Mouse (Mus musculus) left cerebral cortex, adult 9 months (tissue): Measurements from ENCODE around the gene Bcl9l.

Source experiments
- DNase-seq, 2 experiments: peaks; one replicate each; pipeline ENCODE4 v3.0.0; 2022; ENCODE audit warnings: low spot score in 2 of 2

Bcl9l gene

DNA sequence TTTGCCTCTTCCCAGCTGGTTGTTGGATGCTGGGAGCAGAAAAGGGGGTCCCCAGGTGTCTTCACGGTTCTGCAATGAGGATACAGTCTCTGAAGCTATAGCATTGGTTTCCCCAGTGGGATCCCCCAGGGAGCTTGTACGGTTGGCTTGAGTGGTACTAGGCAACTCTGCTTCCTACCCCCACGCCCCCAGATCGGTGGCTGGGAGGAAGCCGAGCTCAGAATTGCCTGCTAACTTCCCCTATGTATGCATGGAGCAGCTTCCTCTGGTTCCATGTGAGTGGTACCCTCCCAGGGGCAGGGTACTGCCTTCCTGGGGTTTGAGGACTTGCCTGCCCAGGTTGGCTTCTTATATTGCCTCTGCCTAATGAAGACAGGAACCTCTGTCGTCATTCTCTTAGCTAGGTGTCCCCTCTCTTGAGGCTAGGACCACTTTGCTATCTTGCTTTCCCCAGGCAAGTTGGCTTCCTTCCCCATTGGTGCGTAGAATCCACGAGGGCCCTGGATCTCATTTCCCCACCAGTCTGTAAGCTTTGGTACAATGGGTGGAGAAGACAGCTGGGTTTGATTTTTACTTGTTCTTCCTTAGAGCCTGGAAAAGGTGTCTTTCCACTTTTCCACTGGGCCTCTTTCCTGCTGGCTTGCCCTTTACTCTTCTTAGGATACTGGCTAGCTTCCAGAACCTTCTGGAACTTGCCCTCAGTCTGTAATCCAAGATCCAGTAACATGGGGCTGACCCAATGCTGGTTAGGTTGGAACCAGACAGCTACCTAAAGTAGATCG, 29.5 kb downstream of the Bcl9l start:
- DNase-seq = no peak

DNA sequence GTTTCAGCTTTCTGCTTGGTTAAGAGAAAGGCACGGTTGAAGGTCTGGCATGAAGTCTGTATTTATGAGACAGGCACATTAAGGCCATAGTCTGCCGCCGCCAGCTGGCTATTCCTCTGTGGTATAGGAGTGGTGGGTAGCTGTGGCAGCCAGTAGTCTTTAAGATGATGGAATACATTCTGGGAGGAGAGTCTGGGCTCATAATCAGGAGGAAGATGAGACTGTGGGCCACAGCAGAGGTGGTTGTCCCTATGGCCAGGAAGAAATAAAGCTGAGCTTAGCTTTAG, 30.0 kb downstream of the Bcl9l start:
- no peak for DNase-seq

DNA sequence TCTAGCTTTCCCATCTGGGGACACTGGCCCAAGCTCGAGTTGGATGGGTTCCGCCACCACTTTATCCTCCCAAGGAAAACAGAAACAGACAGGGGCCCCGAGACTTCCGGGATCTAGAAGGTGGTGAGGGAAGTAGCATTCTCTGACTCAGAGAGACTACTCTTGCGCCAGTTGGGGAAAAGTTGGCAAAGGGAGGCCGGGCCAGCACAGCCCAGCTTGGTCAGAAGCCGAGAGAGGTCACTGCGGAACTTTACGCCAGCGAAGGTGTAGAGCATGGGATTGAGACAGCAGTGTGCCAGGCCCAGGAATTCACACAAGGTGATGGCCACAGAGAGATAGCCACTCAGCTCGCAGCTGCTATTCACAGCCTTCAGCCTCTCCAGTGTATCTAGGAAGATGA, 30.5 kb downstream of the Bcl9l start:
- DNase-seq = no peak

DNA sequence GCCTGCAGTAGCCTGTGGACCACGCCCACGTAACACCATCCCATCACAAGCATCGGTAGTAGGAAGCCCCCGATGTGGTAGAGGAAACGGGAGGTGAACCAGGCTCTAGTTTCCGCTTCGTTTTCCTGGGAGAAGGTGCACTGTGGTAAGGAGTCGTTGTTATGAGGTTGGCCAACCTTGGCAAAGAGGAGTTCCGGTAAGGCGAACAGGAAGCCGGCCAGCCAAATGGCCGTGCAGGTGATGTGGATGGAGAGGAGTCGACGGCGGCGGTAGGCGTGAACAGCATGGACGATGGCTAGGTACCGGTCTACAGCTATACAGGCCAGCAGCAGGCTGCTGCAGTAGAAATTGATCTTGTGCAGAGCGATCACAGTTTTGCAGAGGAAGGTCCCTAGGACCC, 31.0 kb downstream of the Bcl9l start:
- no peak for DNase-seq

DNA sequence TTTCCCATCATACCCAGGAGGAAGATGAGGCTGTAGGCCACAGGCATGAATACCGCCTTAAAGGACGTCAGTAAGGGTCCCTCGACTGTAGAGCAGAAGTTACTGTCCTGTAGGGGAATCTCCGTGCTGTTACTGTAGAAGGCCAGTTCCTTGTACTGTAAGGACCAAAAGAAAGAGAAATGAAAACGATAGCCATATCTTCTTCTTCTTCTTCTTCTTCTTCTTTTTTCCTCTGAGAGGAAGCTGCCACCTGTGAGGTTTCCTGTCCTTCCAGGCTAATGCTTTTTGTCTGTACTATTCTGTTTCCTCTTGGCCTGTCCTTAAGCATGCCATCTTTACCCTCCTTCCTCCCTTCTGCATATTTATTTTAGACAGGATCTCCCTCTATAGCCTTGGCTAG, 31.5 kb downstream of the Bcl9l start:
- DNase-seq = no peak

DNA sequence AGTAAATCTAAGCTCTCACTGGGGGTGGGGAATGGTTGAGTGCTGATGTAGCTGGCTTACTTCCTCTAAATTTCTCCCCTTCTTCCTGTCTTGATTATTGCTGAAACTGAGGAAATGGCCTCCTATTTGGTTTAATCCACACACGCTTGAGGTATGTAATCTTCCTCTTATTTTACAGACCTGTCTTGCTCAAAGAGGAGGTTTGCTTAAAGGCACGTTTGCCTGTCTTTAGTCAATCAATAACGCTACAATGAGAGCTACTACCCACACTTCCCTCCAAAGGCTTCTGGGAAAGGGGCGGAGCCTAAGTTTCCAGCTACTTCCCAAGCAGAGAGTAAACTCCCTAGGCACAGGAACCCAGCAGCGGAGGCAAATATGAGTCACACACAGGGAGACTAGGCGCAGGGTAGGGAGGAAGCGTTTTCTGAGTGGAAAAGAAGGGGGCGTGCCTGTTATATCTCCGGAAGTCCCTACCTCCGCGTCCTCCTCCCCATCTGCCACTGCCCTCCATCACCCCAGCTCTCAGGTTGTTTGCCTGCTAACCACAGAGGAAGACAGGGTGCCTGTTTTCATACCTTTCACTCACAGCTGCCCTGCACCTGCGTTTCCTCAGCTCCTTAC, 32.6 kb downstream of the Bcl9l start:
- no peak for DNase-seq

DNA sequence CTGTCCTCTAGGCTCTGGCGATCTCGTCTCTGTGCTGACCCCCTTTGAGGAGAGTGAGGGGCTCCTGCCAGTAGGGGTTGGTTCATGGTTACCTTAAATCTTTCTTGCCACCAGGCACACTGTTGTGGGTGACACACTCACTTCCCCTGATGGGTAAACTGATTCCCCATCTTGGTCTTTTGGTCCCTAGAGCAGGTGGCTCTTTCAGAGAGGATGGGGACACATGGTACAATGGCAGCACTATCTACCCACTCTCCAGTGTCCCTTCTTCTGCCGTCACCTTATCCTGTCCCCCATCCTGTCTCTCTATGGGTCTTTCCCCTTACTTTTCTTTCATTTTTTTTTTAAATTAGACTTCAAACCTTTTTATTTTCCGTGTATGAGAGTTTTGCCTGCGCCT, 33.3 kb downstream of the Bcl9l start:
- DNase-seq = no peak

DNA sequence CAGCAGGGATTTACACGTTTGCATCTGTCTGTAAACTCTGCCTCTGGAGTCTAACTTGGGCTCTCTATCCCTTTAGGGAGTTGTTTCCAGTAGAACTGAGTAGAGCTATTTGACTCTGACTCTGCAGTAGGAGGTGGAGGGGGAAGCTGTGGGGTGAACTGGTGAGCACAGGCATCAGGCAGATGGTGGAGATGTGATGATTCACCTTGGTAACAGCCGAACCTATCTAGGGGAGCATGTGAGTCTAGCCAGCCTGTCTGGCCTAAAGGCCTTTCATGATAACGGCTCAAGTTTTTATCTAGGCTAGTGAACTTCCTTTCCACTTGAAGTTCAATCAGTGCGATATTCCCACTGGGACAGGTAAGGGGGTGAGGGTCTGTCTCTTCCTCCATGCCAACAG, 34.7 kb downstream of the Bcl9l start:
- peak in 1 of 2 experiments; percentile 25 for DNase-seq

DNA sequence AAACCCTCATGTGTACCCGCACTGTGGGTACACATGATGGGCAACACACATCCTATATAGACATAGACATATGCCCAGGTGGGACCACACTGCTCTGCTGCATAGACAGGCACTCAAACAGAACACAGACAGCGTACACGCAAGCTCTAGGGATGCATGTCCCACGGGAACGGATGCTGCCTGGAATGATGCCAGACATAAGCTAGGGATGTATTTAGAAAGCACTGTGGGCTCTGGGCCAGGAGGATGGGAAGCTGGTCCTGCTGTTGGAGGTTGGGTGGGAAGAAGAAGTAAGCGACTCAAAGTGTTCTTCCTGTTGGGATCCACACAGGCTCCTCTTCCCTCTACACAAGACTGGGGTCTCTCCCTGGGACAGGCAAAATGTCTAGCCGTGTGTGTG, 35.4 kb downstream of the Bcl9l start:
- DNase-seq = peak in 1 of 2 experiments; percentile 62

DNA sequence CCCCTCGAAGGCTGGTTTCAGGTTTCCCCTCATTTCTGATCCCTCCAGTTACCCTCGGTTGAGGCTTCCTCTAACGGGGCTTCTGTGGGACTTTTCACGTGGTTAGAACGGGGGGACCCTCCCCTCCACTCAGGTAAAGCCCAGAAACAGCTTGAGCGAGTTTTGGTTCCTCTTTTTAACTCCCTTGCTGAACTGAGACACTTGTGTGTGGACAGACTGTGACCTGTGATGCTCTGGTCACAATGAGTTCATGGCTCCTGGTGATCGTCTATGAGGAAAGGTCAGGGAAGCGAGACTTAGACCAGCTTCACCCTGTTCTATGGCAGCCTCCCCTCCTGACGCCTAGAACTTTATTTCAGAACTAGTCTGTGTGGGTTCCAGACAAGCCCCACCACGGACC, 39.3 kb downstream of the Bcl9l start:
- DNase-seq = no peak

DNA sequence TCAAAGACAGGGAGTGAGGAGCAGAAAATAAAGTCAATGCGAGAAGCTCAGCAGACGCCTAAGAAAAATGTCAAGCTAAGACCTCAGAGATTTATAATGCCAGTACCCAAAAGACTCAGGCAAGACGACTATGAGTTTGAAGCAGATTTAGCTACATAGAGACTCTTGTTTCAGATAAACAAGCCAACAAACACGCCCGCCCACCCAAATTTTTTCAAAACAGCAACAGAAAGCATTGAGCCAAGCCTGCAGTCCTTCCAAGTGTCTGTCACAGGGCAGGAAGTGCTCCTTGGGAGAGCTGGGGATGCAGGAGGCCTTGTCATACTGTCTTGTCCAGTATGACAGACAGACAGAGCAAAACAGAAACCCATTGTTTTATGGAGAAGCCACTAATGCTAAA, 41.1 kb downstream of the Bcl9l start:
- no peak for DNase-seq

DNA sequence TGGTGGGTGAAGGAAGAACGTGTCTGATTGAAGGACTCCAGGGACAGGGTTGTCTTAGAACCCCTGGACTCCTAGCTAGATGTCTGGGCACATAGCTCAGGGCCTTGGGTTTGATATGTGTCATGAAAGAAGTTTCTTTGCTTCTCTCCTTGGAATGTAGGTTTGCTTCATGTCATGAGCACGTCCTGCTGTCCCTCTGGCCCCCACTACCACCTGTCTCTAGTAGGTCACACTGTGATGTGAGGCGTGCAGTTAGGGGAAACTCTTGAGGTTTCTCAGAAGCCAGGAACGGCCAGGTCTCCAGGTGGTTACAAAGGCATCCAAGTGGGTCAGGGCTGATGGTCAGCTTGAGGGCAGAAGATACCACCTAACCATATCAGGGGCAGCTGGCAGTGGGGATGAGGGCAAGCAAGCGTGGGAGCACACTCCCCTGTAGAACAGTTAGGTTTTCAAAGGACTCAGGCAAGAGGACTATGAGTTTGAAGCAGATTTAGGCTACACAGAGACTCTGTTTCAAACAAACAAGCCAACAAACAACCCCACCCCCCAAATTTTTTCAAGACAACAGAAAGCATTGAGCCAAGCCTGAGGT, 41.7 kb downstream of the Bcl9l start:
- no peak for DNase-seq

DNA sequence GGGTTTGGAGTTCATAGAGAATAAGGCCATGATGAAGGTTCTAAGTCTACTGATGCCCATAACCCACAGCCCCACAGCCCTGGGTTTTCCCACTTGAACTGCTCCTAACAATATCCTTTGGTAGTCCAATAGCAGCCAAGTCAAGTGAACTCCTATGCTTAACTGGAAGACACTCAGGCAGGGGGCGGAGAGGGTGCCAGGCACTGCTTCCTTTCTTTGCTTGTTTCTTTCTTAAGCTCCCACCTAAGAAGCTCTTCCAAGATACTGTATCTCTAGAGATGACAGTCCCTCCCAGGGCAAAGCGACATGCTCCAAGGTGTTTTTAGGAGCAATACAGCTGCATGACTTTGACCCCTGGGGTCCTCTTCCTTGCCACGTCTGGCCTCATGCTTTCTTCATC, 42.4 kb downstream of the Bcl9l start:
- DNase-seq = no peak

DNA sequence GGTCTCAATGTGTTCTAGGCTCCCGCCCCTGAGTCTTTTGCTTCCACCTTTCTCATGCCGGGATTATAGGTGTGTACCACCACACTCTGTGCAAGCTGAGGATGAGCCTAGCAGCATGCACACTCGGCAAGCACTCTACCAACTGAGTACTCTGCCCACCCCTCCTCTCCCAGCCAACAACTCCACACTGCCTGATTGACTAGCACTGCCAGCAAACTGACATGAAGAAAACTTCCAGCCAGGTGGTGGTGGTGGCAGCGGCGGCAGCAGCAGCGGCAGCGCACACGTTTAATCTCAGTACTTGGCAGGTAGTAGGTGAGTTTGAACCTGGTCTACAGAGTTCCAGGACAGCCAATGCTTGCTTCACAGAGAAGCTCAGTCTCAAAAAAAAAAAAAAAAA, 43.0 kb downstream of the Bcl9l start:
- no peak for DNase-seq

DNA sequence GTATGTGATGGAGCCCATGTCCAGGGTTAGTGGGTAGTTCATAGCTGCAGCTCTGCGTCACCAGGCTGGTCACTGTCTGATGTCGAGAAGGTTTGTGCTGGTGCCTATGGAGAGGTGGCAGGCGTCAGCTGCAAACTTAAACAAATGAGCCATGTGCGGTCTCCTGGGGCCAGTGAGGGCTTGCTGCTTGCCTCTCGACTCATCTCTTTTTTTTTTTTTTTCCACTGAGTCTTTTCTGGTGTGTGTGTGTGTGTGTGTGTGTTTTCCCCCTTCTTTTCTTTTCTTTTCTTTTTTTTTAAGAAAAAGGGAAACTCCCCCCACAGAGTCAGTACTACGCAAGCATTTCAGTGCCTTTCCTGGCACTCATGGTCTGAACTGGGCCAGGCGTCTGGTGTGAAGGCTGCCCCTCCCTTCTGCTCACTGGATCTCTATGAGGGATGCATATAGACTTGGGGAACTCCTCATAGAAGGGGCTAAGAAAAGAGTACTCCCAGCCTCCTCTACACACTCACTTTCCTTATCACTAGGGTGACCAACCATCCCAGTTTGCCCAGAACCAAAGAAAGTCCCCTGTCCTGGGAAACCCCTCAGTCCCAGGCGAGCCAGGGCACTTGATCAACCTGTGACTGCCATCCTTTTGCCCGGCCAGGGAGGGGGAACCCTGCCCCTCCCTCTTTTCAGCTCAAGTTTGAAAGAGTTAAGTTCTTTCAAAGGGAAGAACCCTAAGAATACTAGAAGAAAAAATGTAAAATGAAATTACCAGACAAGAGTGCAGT, 43.9 kb downstream of the Bcl9l start:
- no peak for DNase-seq

DNA sequence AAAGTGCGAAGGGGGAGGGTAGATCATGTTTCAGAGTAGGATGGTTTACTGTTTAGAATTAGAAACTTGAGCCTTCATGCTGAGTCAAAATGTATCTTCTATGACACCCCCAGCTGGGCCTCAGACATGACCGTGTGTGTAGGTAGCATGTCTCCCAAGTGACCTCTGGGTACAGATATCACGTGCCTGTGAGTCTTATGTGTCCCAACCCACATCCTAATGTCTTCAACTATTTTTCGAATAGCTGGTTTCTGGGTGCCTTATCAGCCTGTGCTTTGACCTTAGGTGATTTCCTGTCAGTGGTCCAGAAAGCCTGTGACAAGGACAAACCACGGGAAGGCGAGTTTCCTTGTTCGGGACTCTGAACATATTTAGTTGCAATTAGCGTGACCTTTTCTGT, 45.7 kb downstream of the Bcl9l start:
- no peak for DNase-seq

DNA sequence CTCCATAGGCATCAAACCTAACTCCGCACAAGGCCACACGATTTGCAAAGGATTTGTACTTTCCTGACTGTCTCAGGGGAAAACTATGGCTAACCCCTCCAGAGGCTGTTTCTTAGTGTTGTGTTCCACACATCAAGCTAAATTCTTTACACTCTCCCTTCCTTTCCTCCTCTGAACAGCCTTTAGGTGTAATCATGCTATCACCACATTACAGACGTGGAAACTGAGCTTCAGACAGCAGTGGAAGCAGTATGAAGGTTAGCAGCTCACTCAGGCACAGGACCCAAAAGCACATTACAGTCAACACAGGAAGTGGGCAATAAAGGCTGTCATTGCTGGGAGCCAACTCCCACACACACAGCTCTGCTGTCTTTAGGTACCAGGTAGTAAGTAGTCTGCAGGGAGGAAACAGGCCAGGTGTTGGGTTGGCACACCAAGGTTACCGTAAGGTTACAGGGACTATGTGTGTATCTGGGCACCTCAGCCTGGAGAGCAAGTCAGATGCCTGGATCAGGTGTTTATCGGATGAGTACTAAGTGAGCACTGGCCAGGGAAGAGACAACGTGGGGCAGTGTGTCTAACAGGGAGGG, 50.5 kb downstream of the Bcl9l start:
- DNase-seq = no peak

DNA sequence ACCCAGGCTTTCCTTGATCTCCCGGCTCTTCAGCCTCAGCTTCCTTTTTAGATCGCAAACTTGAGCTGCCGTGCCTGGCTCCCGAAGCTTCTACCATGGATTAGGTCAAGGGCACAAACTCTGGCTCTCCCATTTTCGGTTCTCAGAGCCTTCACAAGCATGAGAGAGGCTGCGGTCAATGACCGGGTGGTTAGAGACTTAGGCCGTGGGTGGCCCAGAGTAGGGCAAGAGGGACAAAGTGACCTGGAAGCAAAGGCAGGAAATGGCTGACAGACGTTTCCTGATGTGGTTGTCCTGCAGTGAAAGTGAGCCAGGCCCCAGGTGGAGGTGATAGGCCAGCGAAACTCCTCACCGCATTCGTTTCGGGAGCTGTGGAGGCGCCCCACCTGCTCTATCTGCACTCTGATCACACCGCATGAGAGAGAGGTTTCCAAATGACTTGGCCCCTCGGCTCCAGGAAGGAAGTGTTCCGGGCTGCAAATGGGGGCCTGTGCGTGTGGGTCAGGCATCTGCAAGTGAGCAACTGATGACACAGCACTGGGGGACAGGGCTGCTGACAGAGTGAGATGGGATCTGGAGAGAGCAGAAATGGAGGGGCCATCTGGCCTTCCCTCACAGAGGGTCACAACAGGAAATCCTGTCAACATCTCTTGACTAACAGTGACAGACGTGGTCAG, 55.1 kb downstream of the Bcl9l start:
- no peak for DNase-seq

DNA sequence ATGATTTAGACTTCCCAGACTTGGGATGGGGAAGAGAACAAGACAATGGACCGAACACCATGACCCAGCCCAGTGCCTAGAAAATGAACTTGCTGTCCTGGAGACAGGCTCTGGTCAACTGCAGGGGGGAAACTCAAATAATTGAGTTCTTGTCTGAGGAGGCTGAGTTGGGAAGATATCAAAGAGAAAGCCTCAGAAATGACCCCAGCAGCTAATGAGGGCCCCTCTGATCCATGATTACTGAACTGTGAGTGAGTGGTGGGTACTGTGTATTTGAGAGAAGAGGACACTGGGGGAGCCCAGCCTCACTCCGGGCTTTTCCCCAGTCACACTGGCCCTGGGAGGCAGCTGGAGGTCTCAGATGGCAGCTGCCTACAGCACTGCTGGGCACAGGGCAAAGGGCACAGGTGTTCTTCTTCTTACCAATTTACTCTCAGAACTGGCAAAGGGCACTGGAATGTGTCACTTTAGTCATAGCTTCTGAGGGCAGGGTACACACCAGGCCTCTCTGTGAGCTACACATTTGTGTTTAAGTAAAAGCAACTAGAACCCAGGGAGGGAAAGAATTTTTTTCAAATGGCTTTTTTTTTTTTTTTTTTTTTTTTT, 57.3 kb downstream of the Bcl9l start:
- DNase-seq = no peak

DNA sequence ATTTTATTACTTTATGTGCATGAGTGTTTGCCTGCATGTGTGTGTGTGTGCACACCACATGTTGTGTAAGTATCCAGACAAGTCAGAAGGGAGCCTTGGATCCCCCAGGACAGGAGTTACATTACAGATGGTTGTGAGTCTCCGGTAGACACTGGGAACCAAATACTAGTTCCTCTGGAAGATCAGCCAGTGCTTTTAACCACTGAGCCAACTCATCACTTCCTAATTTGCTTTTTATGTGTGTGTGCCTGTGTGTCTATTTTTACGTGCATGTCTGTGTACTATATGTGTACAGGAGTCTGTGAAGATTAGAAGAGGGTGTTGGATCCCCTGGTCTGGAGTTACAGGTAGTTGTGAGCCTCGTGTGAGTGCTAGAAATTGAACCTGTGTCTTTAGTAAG, 58.1 kb downstream of the Bcl9l start:
- no peak for DNase-seq

DNA sequence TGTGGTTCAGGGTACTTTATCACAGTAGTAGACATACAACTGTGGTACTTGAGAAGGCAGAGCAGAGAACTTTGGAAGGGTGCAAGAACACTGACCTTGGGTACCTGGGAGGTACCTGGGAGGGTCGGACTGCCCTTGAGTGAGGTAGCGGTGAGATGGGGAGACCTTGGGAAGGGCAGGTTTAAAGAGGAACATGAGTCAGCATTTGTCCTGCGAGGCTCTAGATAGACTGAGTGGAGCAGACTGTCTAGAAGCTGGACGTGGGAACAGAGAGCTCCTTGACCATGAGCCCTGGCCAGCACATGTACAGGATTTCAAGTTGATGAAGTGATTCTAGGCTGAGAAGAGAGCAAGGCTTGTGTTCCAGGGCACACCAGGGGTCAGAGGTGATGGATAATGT, 59.7 kb downstream of the Bcl9l start:
- no peak for DNase-seq
